Mouse (Mus musculus) 3134 (cell line): ENCODE measurements around the gene Gm37240.

Experiments used
- DNase-seq: peaks from one replicate; pipeline ENCODE4 v3.0.0-alpha.2; 2011; ENCODE audit warnings: low spot score; ENCODE audit not compliant: insufficient read length; ENCODE audit errors: extremely low read depth

Gm37240 gene

DNA sequence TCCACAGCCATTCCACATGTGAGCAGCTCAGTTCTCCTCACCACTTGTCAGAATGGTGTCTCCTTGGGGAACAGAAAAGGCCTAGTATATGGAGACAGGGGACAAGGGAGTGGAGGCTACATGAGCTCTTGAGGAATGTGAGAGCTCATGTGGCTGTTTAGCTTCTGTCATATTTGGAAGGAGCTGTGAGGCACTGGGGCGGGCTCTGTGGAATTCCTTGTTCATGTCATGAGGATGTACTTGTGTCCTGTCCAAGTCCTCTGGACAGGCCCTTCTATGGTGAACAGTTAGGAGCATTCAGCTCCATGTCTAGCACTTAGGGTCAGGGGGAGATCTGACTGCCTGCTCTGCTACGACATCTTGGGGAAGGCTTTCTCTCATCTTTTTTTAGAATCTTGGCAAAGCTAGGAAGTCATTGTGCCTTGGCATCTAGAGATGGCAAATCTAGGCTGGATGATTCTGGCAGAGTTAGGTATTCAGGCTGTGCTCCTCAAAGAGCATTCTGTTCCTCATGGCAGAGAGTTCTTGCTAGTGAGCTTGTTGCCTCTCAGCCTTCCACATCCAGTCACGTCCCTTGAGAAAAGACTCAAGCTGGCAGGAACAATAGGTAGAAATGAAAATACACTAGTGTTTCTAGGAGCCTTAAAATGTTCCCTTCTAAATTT lies 297.1 kb downstream of the Gm37240 start:
- DNase-seq = no peak

DNA sequence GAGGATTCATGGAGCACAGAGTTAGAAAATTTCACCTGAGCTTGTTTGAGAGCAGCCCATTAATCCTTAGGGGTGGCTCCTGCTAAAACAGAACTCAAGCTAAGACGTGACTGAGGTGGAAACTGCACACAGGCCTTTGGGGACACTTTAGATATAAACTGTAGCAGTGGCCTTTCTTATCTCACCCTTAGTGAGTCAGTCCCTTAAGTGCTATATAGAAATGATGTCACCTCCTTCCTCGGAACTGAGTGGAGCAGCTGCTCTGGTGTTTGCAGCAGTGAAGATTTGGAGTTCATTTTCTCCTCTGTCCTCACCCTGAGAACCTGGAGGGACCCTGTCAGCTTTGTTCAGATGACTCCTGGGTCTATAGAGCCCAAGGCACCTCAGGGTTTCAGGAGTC lies 298.6 kb downstream of the Gm37240 start:
- DNase-seq = no peak

DNA sequence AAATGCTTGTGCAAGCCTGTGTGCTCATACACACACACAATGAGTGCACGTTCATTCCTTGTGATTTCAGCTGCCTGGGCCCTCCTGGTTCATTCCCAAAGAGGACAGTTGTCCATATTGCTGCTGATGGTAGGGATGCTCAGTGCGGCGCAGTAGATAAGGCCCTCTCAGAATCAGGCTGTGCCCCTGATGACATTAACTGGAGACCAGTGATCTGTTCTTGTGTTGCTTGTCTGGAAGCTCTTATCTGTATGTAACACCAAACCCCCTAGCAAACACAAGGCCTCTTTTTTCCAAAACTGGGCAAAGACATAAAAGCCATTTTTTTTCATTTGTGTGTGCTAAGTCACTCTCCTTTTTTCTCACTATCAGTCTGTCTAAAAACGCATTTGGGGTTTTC lies 302.4 kb downstream of the Gm37240 start:
- no peak for DNase-seq

DNA sequence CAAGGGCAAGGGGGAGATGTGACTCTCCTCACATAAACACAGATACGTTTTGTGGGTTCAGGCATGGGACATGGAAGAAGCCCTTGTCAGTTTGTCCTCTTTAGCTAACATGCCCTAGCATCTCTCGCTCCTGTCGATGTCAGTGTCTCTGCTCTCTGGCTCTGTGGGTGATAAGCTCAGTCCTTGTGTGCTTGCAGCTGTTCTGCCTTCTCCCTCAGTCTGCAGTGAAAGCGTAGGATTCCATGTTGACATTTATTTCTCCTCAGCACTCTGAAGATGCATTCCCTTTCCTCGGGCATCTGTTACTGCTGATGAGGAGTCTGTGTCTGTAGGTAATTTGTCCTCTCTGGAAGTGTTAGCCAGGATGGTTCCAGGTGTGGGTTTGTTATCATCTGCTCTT lies 304.1 kb downstream of the Gm37240 start:
- no peak for DNase-seq

DNA sequence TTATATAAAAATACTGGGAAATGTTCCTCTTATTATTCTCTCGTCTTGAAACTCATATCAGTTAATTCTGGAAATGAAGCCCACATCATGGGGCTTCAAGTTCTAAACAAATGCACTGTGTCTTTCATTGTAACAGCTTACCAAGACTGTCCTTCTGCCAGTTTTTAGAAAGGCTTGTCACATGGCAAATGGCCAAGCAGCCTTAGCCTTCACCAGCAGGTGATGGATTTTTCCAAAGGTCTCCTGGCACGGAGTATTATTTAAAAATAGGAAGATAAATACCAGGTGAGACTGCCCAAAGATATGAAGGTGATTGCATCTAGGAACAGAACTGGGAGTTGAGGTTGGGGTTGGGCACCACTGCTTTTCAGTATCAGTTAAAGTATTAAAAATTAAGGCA lies 304.6 kb downstream of the Gm37240 start:
- no peak for DNase-seq

DNA sequence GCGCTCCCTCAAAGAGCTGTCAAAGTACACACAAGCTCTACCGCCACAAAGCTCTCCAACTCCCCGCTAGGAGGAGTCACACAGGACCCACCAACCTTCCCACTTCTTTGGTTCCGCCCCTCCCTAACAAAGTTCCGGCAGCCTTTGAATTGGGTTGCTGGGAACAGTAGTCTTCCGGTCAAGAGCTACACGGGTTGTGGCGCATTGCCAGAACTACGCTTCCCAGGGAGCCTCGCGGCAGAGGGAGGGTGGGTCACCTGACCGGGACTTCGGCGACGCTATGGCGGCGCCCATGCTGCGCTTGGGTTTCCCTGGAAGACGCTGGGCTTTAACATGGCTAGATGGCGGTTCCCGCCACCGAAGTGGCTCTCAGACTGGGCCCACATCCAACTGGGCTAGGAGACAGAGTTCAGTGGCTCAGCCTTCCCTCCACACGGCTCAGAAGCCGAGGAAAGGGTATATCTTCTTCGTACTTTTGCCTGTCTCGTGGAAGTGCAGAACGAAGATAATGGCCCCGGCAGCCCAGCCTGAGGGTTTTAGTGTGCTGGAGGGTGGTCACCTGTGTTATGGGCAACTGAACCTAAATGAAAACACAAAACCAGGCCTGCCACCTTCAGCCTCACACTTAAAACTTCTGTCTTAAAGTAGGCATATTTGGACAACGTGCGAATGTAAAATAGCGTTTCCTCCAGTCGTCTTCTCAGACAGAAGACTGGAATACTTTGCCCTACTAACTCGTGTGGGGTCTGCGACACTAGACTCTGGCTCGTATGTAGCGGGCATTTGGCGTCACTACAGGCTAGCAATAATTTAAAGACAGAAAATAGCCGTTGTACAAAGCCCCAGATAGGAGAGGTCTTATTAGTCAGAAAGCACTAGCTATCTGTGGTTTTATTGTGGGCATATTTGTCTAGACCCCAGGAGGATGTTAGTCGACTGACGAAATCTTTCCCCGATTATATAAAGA lies 313.2 kb downstream of the Gm37240 start, which contains the start of gene Gatb:
Gatb (plus strand) TSS at position 256 of the 967 bp plus-strand sequence.
- peak; percentile 96 for DNase-seq

DNA sequence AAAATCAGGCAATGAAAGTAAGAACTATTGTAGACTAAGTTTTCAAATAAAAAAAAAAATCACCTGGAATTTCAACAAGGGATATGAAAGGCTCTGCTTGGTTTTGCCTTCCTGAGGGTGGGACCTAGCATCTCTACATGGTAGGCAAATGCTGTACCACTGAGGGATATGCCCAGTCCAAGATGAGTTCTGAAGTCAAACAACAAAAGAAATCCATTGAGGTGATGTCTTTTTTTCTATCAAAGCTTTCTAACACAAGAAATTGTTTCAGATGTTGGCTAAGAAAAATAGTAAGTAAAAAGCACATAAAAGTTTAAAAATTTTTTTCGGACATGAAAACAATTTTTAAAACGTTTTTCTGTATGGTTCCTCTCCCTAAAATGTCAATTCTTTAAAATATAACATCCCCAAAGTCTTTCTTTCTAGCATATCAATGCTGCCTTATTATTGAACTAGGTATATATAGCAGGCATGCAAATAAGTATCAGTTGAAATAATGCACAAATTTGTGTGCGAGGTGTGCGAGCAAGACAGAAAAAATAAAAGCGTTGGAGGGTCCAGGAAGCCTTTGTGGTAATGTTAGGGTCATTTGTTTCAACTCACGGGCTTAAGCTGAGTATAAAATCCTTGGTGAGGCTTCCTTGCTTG lies 314.0 kb downstream of the Gm37240 start:
- DNase-seq = no peak

DNA sequence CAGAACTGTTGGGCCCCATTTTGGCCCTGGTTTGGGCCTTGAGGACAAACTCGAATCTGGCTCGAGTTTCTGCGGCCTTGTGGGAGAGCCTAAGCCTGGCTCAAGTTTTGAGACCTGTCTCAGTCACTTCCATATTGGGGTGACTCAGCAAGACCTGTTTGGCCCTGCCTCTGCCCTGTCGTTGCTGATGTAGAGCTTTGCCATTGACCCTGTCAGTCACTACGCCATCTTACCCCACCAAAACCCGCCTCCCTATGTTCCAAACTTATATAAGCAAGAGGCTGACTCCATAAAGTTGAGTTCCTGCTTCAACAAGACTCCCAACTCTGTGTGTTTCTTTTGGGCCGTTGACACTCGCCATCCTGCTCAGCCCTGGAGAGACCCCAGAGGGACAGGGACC lies 314.8 kb downstream of the Gm37240 start:
- DNase-seq = peak; percentile 15

DNA sequence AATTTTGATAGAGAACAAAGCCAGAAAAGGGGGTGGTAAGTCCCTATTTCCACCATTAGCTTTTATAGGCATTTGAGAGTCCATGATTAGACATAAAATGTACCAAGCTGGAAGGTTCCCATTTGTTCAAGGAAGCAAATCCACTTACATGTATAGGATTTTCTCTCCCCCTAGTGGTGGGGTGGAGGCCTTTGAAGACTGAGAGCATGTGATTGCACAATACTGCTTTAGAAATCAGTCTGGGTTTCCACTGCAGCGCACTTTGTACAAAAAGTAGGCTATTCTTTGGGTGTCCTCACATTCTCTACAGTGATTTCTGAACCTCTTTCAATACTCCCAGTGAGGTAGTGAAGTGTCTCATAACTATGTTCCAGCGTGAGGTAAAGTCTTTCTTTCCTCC lies 316.0 kb downstream of the Gm37240 start:
- peak; percentile 35 for DNase-seq

DNA sequence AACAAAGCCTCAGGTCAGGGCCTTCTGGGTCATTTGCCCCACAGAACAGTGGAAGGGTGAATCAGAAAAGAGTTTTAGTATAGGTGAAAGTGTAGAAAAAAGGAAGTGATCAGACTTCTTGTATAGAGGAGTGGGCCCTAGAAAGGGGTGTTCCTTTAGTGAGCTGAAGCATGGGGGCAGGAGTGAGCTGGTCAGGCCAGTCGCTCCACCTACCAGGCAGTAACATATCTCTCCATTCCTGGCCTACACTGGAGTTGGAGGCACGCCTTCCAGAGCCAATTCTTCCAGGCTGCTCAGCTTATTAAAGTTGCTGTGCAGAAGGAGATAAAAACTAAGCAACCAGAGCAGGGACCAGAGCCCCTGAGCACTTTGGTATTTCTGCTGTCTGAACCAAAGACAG lies 322.7 kb downstream of the Gm37240 start:
- no peak for DNase-seq

DNA sequence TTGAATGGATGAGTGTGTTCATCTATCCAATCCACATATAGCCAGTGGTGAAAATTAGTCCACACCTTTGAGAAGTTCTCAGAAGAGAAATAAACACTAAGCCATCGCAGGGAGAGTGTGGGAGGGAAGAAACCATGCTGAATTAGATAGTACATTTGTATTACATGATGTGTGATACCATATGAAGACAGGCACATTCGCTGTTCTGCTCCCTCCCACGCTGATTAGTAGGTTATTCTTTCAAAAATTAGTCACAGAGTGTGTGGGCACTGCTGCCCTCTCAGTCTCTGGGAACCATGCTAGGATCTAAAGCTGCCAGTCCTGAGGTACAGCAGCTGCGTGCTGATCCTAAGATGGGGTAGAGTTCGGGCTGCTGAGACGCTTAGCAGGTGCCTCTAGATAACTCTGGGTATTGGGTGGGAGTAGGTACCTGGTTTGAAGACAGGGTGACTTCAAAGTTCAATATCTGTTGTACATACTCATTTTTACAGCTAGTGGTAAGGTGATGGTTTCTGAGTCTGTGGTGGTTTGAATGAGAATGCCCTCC lies 333.5 kb downstream of the Gm37240 start:
- DNase-seq = no peak

DNA sequence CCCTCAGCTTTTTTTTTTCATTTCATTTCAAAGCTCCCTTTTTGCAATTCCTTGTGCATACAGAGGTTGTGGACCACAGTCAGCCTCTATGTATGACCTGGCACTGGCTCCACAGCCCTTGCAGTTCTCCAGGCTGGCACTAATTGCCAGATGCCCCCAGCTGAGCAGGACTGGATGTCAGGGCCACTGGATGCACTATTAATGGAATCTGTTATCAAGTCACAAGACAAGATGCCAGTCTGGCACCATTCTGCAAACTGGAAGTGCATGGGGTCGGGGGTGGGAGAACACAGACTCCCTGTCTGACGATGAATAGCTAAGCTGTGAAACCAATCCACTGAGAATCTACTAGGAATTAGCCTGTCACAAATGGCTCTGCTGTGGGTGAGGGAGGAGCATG lies 336.0 kb downstream of the Gm37240 start:
- DNase-seq = no peak

DNA sequence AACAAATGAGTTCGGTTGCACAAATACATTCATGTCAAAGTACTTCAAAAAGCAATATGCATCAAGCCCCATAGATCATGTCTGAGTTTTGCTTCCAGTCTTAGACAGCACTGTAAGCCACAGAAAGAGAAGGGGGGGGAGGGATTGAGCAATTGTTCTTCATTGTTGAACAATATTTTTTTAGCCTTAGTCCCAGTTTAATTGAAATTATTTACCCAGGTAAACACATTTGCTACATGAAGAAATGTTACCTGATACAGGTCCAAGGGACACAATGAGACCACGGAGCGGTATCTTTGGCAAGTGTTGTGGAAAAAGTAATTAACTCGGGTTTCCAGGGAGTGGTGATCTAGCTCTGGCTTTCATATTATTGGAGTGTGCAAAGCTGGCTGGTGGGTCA lies 337.0 kb downstream of the Gm37240 start:
- no peak for DNase-seq

DNA sequence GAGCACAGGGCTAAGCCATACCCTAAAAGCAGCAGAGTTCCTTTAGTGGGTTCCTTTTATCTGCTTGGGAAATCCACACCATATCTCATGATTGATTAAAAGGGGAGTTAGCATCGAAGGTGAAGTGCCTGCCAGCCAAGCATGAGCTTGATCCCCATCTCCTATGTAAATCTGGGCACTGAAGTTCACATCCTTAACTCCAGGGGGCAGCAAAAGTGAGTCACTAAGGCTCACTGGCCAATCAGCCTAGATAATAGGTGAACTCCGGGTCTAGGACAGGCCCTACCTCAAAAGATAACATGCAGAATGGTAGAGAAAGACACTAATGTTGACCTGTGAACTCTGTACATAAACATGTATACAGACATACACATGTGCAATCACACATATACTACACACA lies 343.7 kb downstream of the Gm37240 start:
- no peak for DNase-seq

DNA sequence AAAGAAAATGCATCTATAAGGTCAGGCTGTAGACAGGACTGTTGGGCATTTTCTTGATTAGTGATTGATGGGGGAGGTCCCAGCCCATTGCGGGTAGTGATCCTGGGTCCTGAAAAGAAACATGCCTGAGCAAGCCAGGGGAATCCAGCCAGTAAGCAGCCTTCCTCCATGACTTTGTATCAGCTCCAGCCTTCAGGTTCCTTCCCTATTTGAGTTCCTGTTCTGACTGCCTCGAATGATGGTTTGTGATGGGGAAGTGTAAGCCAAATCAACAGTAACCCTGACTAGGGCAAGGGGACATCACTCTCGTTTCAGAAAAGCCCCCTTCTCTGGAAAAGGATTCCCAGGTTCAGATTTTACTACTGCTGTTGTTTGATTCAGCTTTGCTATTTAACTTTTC lies 344.6 kb downstream of the Gm37240 start:
- no peak for DNase-seq

DNA sequence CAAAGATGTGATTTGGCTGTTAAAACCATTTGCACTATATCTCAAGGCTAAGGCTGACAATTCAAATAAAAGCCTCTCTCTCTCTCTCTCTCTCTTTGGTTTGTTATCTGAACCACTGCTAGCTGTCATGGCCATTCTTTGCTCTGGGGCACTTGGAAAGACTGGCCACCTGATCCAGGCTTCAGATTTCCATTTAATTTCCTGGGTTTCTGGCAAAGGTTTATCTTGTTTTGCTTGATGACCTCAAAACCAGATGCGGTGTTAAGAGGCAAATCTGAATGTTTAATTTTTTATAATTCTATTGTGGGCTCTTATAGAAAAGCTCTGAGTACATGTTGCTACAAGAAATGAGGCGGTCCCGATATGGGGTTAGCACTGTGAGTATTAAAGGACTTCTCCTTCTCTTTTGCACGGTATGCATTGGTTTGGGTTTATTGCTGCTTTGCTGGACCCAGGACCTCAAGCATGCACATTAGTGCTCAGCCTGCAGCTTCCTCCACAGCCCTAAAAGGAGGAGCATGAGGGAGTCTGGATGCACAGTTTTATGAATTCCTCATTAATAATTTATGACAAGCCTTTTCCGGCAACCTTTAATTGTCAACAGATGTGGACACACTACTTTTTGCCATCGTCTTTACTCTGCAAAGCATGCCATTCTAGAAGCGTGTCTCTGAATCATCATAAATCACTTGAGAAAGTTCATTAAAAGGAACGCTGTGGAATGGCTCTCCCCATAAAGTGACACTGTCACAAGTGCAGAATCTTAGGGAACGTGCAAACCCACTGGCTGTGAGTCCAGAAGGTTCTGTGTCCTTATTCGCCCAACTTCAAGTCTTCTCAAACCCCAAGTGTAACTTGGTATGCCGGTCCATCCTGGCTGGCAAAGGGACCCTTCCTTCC lies 351.4 kb downstream of the Gm37240 start:
- DNase-seq = no peak

DNA sequence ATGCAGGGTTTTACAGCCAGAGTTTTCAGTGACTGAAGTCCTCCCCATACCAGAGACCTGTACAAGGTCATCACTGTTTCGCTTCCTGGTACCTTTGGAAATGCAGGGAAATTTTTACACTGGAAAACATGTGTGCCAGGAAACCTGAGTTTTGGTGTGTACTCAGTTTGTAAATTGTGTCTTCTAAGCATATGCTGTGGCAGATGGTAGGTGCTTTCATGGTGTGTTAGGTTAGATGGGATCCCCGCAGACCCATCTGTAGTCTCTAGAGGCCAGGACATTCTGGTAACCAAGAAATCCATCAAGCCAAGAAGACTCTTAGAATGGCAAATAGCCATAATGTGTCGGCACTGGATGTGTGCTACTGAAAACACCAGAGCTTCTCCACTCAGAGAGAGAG lies 352.3 kb downstream of the Gm37240 start:
- DNase-seq = no peak

DNA sequence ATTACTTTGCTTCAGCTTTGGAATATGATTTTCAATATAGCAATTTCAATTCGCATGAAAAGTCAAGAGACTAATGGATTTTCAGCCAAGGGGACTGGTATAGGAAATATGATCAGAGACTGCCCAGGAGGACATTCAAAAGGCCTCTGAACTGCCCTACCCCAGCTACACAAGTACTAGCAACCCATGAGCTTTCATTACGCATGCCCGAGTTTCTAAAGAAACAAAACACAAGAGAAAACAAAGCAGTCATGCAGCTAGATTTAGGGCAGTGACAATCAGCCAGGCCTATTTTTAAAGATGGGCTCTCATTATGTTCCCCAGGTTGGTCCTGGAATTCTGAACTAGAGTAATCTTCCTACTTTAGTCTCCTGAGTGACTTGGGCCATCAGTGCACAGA lies 354.9 kb downstream of the Gm37240 start:
- DNase-seq = no peak

DNA sequence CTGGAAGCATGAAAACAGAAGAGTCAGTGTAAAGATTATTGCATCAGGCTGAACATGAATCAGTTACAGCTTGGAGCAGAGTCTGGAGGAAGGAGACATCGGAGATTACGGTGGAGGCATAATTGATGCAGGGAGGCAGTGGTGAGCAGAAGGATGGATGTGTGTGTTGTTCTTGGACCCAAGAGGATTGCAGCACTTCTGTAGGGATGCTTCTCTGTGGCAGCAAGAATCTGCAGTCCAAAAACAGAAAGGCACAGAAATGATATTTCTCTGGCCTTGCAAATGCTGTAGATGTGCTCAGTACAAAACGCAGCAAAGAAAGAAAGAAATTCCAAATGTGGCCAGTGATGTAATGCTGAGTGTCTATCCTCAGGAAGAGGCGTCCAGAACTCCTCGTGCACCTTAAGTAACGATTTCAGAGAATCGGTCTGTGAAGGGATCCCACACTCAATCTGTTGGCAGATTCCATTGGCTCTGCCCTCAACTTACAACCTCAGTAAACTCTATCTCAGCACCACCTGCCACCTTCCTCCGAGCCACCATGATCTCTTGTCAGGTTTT lies 356.6 kb downstream of the Gm37240 start:
- no peak for DNase-seq
